Mouse (Mus musculus) neural tube, embryonic 14.5 days (tissue): ENCODE data around the gene Fahd2a. TPM values are rescaled to one million over a fixed set of nuclear protein-coding genes. Genes with fewer than 3 reads are reported as not detected.

Experiments
- ATAC-seq: fragments of 200-750 bp; cut with Nextera tagmentation; 2 replicates; pipeline ENCODE4 v1.8.0; 2017; ENCODE audit warnings: low read depth, mild to moderate bottlenecking, moderate TSS enrichment, moderate library complexity
- H3K27ac ChIP-seq: fragments of 300-500 bp; sonication (generic); 2 replicates; pipeline ENCODE4 v1.5.1; 2014; ENCODE audit warnings: low read depth, mild to moderate bottlenecking, control low read depth, low read length, moderate library complexity, mixed read lengths
- H3K27me3 ChIP-seq: fragments of 300-500 bp; sonication (generic); 2 replicates; pipeline ENCODE4 v1.6.1; 2014; ENCODE audit warnings: low read length; ENCODE audit not compliant: control insufficient read depth, insufficient read depth
- H3K36me3 ChIP-seq: fragments of 300-500 bp; sonication (generic); 2 replicates; pipeline ENCODE4 v1.6.1; 2014; ENCODE audit warnings: low read length, mixed read lengths; ENCODE audit not compliant: control insufficient read depth, insufficient read depth
- H3K4me1 ChIP-seq: fragments of 300-500 bp; sonication (generic); 2 replicates; pipeline ENCODE4 v1.6.1; 2014; ENCODE audit warnings: low read length; ENCODE audit not compliant: control insufficient read depth, insufficient read depth
- H3K4me2 ChIP-seq: fragments of 300-500 bp; sonication (generic); 2 replicates; pipeline ENCODE4 v1.6.1; 2014; ENCODE audit warnings: mild to moderate bottlenecking, low read depth, low read length, control low read depth
- H3K4me3 ChIP-seq: fragments of 300-500 bp; sonication (generic); 2 replicates; pipeline ENCODE4 v1.5.1; 2014; ENCODE audit warnings: low read depth, low read length, control low read depth, mixed read lengths
- H3K9ac ChIP-seq: fragments of 300-500 bp; sonication (generic); replicated peaks from 2 replicates; pipeline ENCODE4 v1.6.1; 2014; ENCODE audit warnings: low read depth, mild to moderate bottlenecking, control low read depth, low read length, mixed read lengths
- H3K9me3 ChIP-seq: fragments of 300-500 bp; sonication (generic); 2 replicates; pipeline ENCODE4 v1.6.1; 2016; ENCODE audit warnings: low read length; ENCODE audit not compliant: control insufficient read depth
- WGBS: fragments of 180-500 bp; shearing (Covaris S2); extraction: QIAGEN DNeasy Blood & Tissue Kit; methylation state at CpG from one replicate; pipeline ENCODE4 v1.1.7; 2014; 5-methylcytosine and 5-hydroxymethylcytosine counted together
- polyA plus RNA-seq: library from polyadenylated mRNA; unstranded; fragments of >200 nt; fragmentation: Nextera tagmentation; extraction: Ambion mirVana; gene quantifications from 2 replicates; pipeline ENCODE4 v1.2.1, GENCODE M21; 2014

Gene Fahd2a
- polyA plus RNA-seq, 1 experiment from 2014 or later = 40.6 TPM

- WGBS = 50% methylated on average over 3 of the region's 3 CpGs
- ATAC-seq = no peak
- H3K36me3 ChIP-seq = no peaks in the 10 kb centered on the region
- H3K4me1 ChIP-seq = peaks cover 7% of the 10 kb centered on the region
- no peaks in the 10 kb centered on the region for H3K9me3 ChIP-seq
- H3K4me2 ChIP-seq = no peak overlapping the region
- no peak overlapping the region for H3K9ac ChIP-seq
- H3K4me3 ChIP-seq = no peak overlapping the region
- no peak overlapping the region for H3K27ac ChIP-seq
- H3K27me3 ChIP-seq = no peaks in the 10 kb centered on the region
These were observed 2.5 kb upstream of the Fahd2a start for GRCm38 (mm10) chr2:127446847-127447246.

GRCm38 (mm10) chr2:127437697-127438096 is 6.7 kb downstream of the Fahd2a start:
- Histone ChIP-seq H3K36me3 (peaks cover 16% of the 10 kb centered on the region), H3K9ac (no peak overlapping the region), H3K27ac (no peak overlapping the region), H3K9me3 (no peaks in the 10 kb centered on the region), H3K4me3 (no peak overlapping the region), H3K4me2 (no peak overlapping the region), H3K4me1 (no peaks in the 10 kb centered on the region), H3K27me3 (no peaks in the 10 kb centered on the region)
- WGBS = 88% methylated on average over 5 of the region's 5 CpGs
- no peak for ATAC-seq

- no peaks in the 10 kb centered on the region for H3K4me1 ChIP-seq
- H3K27ac ChIP-seq = no peak overlapping the region
- WGBS = 87% methylated on average over 2 of the region's 2 CpGs
- ATAC-seq = no peak
- H3K27me3 ChIP-seq = no peaks in the 10 kb centered on the region
- H3K36me3 ChIP-seq = peaks cover 16% of the 10 kb centered on the region
- no peaks in the 10 kb centered on the region for H3K9me3 ChIP-seq
- H3K4me2 ChIP-seq = no peak overlapping the region
- H3K9ac ChIP-seq = no peak overlapping the region
- H3K4me3 ChIP-seq = no peak overlapping the region
These were observed 8.8 kb downstream of the Fahd2a start for GRCm38 (mm10) chr2:127435554-127435953.

DNA sequence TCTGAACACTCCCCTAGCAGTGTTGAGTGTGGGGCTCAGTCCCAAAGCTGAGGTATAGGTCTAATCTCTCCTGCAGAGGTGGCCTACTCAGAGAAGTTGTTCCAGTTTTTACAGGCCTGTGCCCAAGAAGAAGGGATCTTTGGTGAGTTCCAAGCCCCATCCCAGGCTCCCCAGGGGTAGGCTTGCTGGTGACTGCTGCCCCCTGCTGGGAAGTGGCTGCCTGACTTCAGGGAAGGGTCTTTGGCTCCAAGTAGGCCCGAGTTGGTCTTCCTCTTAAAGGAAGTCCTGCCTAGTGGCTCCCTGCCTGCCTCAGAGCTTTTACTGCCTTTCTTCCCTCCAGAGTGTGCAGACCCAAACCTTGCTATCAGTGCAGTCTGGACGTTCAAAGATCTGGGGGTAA is 9.2 kb downstream of the Fahd2a start:
- no peaks in the 10 kb centered on the region for H3K9me3 ChIP-seq
- ATAC-seq = no peak
- no peak overlapping the region for H3K9ac ChIP-seq
- no peak overlapping the region for H3K27ac ChIP-seq
- H3K27me3 ChIP-seq = no peaks in the 10 kb centered on the region
- H3K36me3 ChIP-seq = peaks cover 16% of the 10 kb centered on the region
- H3K4me2 ChIP-seq = no peak overlapping the region
- H3K4me1 ChIP-seq = no peaks in the 10 kb centered on the region
- WGBS = 37% methylated on average over 2 of the region's 2 CpGs
- H3K4me3 ChIP-seq = no peak overlapping the region

DNA sequence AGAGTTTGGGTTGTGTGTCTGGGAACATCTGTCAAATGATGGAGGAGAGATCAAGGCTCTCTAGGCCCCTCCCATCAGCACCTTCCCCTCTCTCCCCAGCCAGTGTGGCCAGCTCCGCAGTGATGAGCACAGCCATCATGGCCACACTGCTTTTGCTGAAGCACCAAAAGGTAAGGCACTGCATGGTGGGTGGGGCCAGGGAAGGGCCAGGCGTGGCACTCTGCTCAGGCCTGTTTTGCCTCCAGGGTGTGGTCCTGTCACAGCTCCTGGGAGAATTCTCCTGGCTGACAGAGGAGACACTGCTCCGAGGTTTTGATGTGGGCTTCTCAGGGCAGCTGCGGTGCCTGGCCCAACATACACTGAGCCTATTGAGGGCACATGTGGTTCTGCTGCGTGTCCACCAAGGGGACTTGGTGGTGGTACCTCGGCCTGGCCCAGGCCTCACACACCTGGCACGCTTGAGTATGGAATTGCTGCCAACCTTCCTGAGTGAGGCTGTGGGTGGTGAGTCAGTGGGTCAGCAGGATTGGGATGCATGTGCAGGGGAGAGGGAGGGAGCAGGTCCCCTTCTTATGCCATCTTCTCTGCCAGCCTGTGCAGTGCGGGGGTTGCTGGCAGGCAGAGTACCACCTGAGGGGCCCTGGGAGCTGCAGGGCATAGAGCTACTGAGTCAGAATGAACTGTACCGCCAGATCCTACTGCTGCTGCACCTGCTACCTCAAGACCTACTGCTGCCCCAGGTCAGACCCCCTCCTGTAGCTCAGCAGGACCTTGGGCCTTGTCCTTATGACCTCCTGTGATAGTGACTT is 10.7 kb downstream of the Fahd2a start:
- H3K36me3 ChIP-seq = peaks cover 16% of the 10 kb centered on the region
- no peak overlapping the region for H3K27ac ChIP-seq
- no peak overlapping the region for H3K9ac ChIP-seq
- H3K4me2 ChIP-seq = no peak overlapping the region
- 86% methylated on average over 9 of the region's 9 CpGs for WGBS
- H3K4me3 ChIP-seq = no peak overlapping the region
- no peak for ATAC-seq
- H3K4me1 ChIP-seq = no peaks in the 10 kb centered on the region
- H3K27me3 ChIP-seq = no peaks in the 10 kb centered on the region
- no peaks in the 10 kb centered on the region for H3K9me3 ChIP-seq

- no peak for ATAC-seq
- Histone ChIP-seq H3K36me3 (peaks cover 5% of the 10 kb centered on the region; the same call in 1 of the 2 replicates), H3K27me3 (no peaks in the 10 kb centered on the region), H3K4me2 (no peak overlapping the region), H3K9ac (no peak overlapping the region), H3K4me3 (no peak overlapping the region), H3K27ac (no peak overlapping the region), H3K9me3 (no peaks in the 10 kb centered on the region), H3K4me1 (no peaks in the 10 kb centered on the region)
- whole genome bisulfite sequencing = 22% methylated on average over 3 of the region's 3 CpGs
These were observed 14.1 kb downstream of the Fahd2a start for GRCm38 (mm10) chr2:127430238-127430637.

GRCm38 (mm10) chr2:127424977-127425376 is 19.4 kb downstream of the Fahd2a start, which contains the start of gene Gpat2:
Gene Gpat2, plus strand, starts transcription at chr2:127425199.
- Histone ChIP-seq H3K4me1 (no peaks in the 10 kb centered on the region), H3K27me3 (no peaks in the 10 kb centered on the region), H3K36me3 (no peaks in the 10 kb centered on the region), H3K4me2 (no peak within 1 kb of the TSS), H3K9me3 (no peaks in the 10 kb centered on the region), H3K4me3 (no peak within 1 kb of the TSS), H3K9ac (no peak within 1 kb of the TSS), H3K27ac (no peak within 1 kb of the TSS)
- ATAC-seq = no peak
- WGBS = 88% methylated on average over 17 of the region's 17 CpGs

DNA sequence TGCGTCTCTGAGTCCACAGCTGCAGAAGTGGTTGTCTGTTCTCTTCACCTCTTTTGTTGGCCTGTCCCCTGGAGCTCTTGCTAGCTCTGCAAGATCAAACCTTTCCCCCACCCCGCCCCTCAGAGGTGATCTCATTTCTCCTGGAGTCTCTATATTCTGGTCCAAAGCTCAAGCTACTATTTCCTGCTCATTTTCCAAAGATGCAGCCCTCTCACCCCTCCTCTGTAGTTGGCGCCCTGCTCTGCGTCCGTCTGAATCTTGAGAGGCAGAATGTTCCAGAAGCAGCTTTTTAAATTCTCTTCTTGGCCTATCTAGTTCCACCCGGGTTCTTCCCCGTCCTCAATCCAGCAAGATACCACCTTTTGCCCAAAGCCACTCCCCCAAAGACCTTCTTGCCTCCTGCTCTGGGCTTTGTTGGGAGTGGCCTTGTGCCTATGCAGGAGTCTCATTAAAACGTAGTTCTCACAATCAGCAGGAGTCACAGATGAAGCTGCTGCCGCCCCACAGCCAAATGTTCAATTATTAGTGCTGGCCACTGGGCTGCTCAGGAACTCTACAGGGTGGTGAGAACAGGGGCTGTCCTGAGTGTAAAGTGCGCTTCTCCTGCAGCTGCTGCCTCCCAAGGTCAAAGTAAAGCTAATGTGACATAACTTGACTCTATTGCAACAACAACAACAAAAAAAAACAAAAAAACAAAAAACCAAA is 25.9 kb downstream of the Fahd2a start:
- Histone ChIP-seq H3K4me3 (no peak overlapping the region), H3K27me3 (no peaks in the 10 kb centered on the region), H3K27ac (no peak overlapping the region), H3K36me3 (no peaks in the 10 kb centered on the region), H3K9me3 (no peaks in the 10 kb centered on the region), H3K9ac (no peak overlapping the region), H3K4me1 (no peaks in the 10 kb centered on the region), H3K4me2 (no peak overlapping the region)
- no peak for ATAC-seq
- WGBS = 78% methylated on average over 10 of the region's 10 CpGs

- whole genome bisulfite sequencing = 64% methylated on average over 3 of the region's 3 CpGs
- Histone ChIP-seq H3K36me3 (no peaks in the 10 kb centered on the region), H3K9ac (no peak overlapping the region), H3K27me3 (no peaks in the 10 kb centered on the region), H3K9me3 (no peaks in the 10 kb centered on the region), H3K4me2 (no peak overlapping the region), H3K4me1 (no peaks in the 10 kb centered on the region), H3K27ac (no peak overlapping the region), H3K4me3 (no peak overlapping the region)
- no peak for ATAC-seq
These were observed 27.7 kb downstream of the Fahd2a start for GRCm38 (mm10) chr2:127416706-127417105.
